Mouse (Mus musculus) intestine, embryonic 16.5 days (tissue): Measurements from ENCODE around the gene Bcl2l15. TPM values are rescaled to one million over a fixed set of nuclear protein-coding genes. Genes with fewer than 3 reads are reported as not detected.

Experiments used
- ATAC-seq: fragments of 200-750 bp; cut with Nextera tagmentation; 2 replicates; pipeline ENCODE4 v1.8.0; 2017; ENCODE audit warnings: moderate TSS enrichment, moderate library complexity
- H3K27ac ChIP-seq: fragments of 300-500 bp; sonication (generic); 2 replicates; pipeline ENCODE4 v1.5.1; 2014; ENCODE audit warnings: mild to moderate bottlenecking, low read length
- H3K27me3 ChIP-seq: fragments of 300-500 bp; sonication (generic); replicated peaks from 2 replicates; pipeline ENCODE4 v1.6.1; 2014; ENCODE audit warnings: low read length, control low read depth, mixed read lengths; ENCODE audit not compliant: control insufficient read depth, insufficient read depth
- H3K36me3 ChIP-seq: fragments of 300-500 bp; sonication (generic); 2 replicates; pipeline ENCODE4 v1.6.1; 2014; ENCODE audit warnings: low read length, control low read depth; ENCODE audit not compliant: control insufficient read depth, insufficient read depth
- H3K4me1 ChIP-seq: fragments of 300-500 bp; sonication (generic); 2 replicates; pipeline ENCODE4 v1.6.1; 2014; ENCODE audit warnings: low read length, control low read depth, mixed read lengths; ENCODE audit not compliant: control insufficient read depth, insufficient read depth
- H3K4me2 ChIP-seq: fragments of 300-500 bp; sonication (generic); 2 replicates; pipeline ENCODE4 v1.6.1; 2014; ENCODE audit warnings: low read depth, low read length, control low read depth
- H3K4me3 ChIP-seq: fragments of 300-500 bp; sonication (generic); 2 replicates; pipeline ENCODE4 v1.5.1; 2014; ENCODE audit warnings: mild to moderate bottlenecking, low read length
- H3K9ac ChIP-seq: fragments of 300-500 bp; sonication (generic); 2 replicates; pipeline ENCODE4 v1.6.1; 2014; ENCODE audit warnings: low read depth, low read length
- H3K9me3 ChIP-seq: fragments of 300-500 bp; sonication (generic); 2 replicates; pipeline ENCODE4 v1.6.1; 2016; ENCODE audit warnings: low read length, control low read depth; ENCODE audit not compliant: control insufficient read depth
- WGBS: fragments of 180-500 bp; shearing (Covaris S2); extraction: QIAGEN DNeasy Blood & Tissue Kit; methylation state at CpG from one replicate; pipeline ENCODE4 v1.1.7; 2014; 5-methylcytosine and 5-hydroxymethylcytosine counted together
- polyA plus RNA-seq: library from polyadenylated mRNA; unstranded; fragments of >200 nt; fragmentation: Nextera tagmentation; extraction: Ambion mirVana; gene quantifications from 2 replicates; pipeline ENCODE4 v1.2.1, GENCODE M21; 2015

Gene Bcl2l15
- polyA plus RNA-seq, 1 experiment from 2014 or later, result 14.2 TPM

GRCm38 (mm10) chr3:103857977-103858563 lies 25.7 kb downstream of the Bcl2l15 start:
- Histone ChIP-seq H3K4me2 (no peak overlapping the region), H3K9me3 (no peaks in the 10 kb centered on the region), H3K9ac (no peak overlapping the region), H3K27ac (no peak overlapping the region), H3K4me3 (no peak overlapping the region), H3K4me1 (no peaks in the 10 kb centered on the region), H3K36me3 (no peaks in the 10 kb centered on the region), H3K27me3 (no peaks in the 10 kb centered on the region)
- ATAC-seq, result no peak
- 90% methylated on average over 6 of the region's 6 CpGs for WGBS

GRCm38 (mm10) chr3:103858881-103859801 lies 26.7 kb downstream of the Bcl2l15 start, which contains the start of gene Ptpn22:
Gene Ptpn22, plus strand, starts transcription at chr3:103859795.
- H3K27me3 ChIP-seq, result no peaks in the 10 kb centered on the region
- ATAC-seq, result no peak
- H3K4me3 ChIP-seq, result no peak within 1 kb of the TSS
- H3K9ac ChIP-seq, result no peak within 1 kb of the TSS
- 71% methylated on average over 12 of the region's 12 CpGs for WGBS
- no peaks in the 10 kb centered on the region for H3K36me3 ChIP-seq
- H3K4me2 ChIP-seq, result no peak within 1 kb of the TSS
- no peaks in the 10 kb centered on the region for H3K9me3 ChIP-seq
- H3K27ac ChIP-seq, result no peak within 1 kb of the TSS
- H3K4me1 ChIP-seq, result no peaks in the 10 kb centered on the region

- Histone ChIP-seq H3K36me3 (no peaks in the 10 kb centered on the region), H3K4me1 (no peaks in the 10 kb centered on the region), H3K9me3 (no peaks in the 10 kb centered on the region), H3K27me3 (no peaks in the 10 kb centered on the region), H3K4me3 (no peak overlapping the region), H3K27ac (no peak overlapping the region), H3K9ac (no peak overlapping the region), H3K4me2 (no peak overlapping the region)
- WGBS, result 62% methylated on average over 6 of the region's 6 CpGs
- ATAC-seq, result 0 out of 2 replicates have a peak, but pooled peaks have one; percentile 23
Observed at GRCm38 (mm10) chr3:103859851-103860391, 27.5 kb downstream of the Bcl2l15 start.

GRCm38 (mm10) chr3:103862721-103863220 lies 30.4 kb downstream of the Bcl2l15 start:
- Histone ChIP-seq H3K27ac (no peak overlapping the region), H3K9ac (no peak overlapping the region), H3K27me3 (no peaks in the 10 kb centered on the region), H3K9me3 (no peaks in the 10 kb centered on the region), H3K4me1 (no peaks in the 10 kb centered on the region), H3K4me2 (no peak overlapping the region), H3K4me3 (no peak overlapping the region), H3K36me3 (no peaks in the 10 kb centered on the region)
- WGBS, result 70% methylated on average over 4 of the region's 4 CpGs
- no peak for ATAC-seq

- no peak overlapping the region for H3K4me2 ChIP-seq
- no peaks in the 10 kb centered on the region for H3K36me3 ChIP-seq
- H3K9ac ChIP-seq, result no peak overlapping the region
- H3K4me1 ChIP-seq, result no peaks in the 10 kb centered on the region
- no peak overlapping the region for H3K4me3 ChIP-seq
- no peak overlapping the region for H3K27ac ChIP-seq
- 73% methylated on average over 6 of the region's 6 CpGs for WGBS
- no peaks in the 10 kb centered on the region for H3K9me3 ChIP-seq
- no peaks in the 10 kb centered on the region for H3K27me3 ChIP-seq
- no peak for ATAC-seq
Observed at GRCm38 (mm10) chr3:103864200-103864599, 31.8 kb downstream of the Bcl2l15 start.

GRCm38 (mm10) chr3:103867424-103867971 lies 35.1 kb downstream of the Bcl2l15 start:
- Histone ChIP-seq H3K4me3 (no peak overlapping the region), H3K4me2 (no peak overlapping the region), H3K27me3 (no peaks in the 10 kb centered on the region), H3K27ac (no peak overlapping the region), H3K4me1 (no peaks in the 10 kb centered on the region), H3K9me3 (no peaks in the 10 kb centered on the region), H3K36me3 (no peaks in the 10 kb centered on the region), H3K9ac (no peak overlapping the region)
- WGBS, result 85% methylated on average over 5 of the region's 5 CpGs
- ATAC-seq, result no peak

GRCm38 (mm10) chr3:103868008-103868407 lies 35.6 kb downstream of the Bcl2l15 start:
- ATAC-seq, result no peak
- 85% methylated on average over 4 of the region's 4 CpGs for WGBS

GRCm38 (mm10) chr3:103872663-103873098 lies 40.3 kb downstream of the Bcl2l15 start:
- Histone ChIP-seq H3K36me3 (no peaks in the 10 kb centered on the region), H3K27me3 (no peaks in the 10 kb centered on the region), H3K4me1 (no peaks in the 10 kb centered on the region), H3K4me2 (no peak overlapping the region), H3K9ac (no peak overlapping the region), H3K9me3 (no peaks in the 10 kb centered on the region), H3K27ac (no peak overlapping the region), H3K4me3 (no peak overlapping the region)
- no peak for ATAC-seq
- WGBS, result 61% methylated on average over 3 of the region's 3 CpGs

More at GRCm38 (mm10) chr3:103868008-103868407, 35.6 kb downstream of the Bcl2l15 start:
- H3K4me3 ChIP-seq, result no peak overlapping the region
- H3K9me3 ChIP-seq, result no peaks in the 10 kb centered on the region
- H3K9ac ChIP-seq, result no peak overlapping the region
- no peaks in the 10 kb centered on the region for H3K27me3 ChIP-seq
- H3K4me2 ChIP-seq, result no peak overlapping the region
- no peak overlapping the region for H3K27ac ChIP-seq
- no peaks in the 10 kb centered on the region for H3K36me3 ChIP-seq
- no peaks in the 10 kb centered on the region for H3K4me1 ChIP-seq

- no peaks in the 10 kb centered on the region for H3K9me3 ChIP-seq
- no peak for ATAC-seq
- no peak overlapping the region for H3K4me3 ChIP-seq
- H3K9ac ChIP-seq, result no peak overlapping the region
- no peaks in the 10 kb centered on the region for H3K36me3 ChIP-seq
- H3K27ac ChIP-seq, result no peak overlapping the region
- WGBS, result 62% methylated on average over 7 of the region's 7 CpGs
- no peak overlapping the region for H3K4me2 ChIP-seq
- no peaks in the 10 kb centered on the region for H3K27me3 ChIP-seq
- no peaks in the 10 kb centered on the region for H3K4me1 ChIP-seq
Observed at GRCm38 (mm10) chr3:103874329-103874728, 41.9 kb downstream of the Bcl2l15 start.
